Mouse (Mus musculus) heart, postnatal 0 days (tissue): ENCODE results near the gene Secisbp2. TPM values are rescaled to one million over a fixed set of nuclear protein-coding genes. Genes with fewer than 3 reads are reported as not detected.

ENCODE experiments used
- ATAC-seq: fragments of 200-750 bp; cut with Nextera tagmentation; 2 replicates; pipeline ENCODE4 v1.8.0; 2017; ENCODE audit warnings: low read depth, moderate number of reproducible peaks, moderate library complexity; ENCODE audit not compliant: insufficient read depth
- DNase-seq: peaks from one replicate; pipeline ENCODE4 v3.0.0-alpha.2; 2016; ENCODE audit warnings: low spot score
- H3K27ac ChIP-seq: fragments of 300-500 bp; sonication (generic); 2 replicates; pipeline ENCODE4 v1.5.1; 2014; ENCODE audit warnings: low read depth, mild to moderate bottlenecking
- H3K27me3 ChIP-seq: fragments of 300-500 bp; sonication (generic); 2 replicates; pipeline ENCODE4 v1.6.1; 2014; ENCODE audit warnings: low read length, mixed read lengths; ENCODE audit not compliant: control insufficient read depth, insufficient read depth
- H3K36me3 ChIP-seq: fragments of 300-500 bp; sonication (generic); replicated peaks from 2 replicates; pipeline ENCODE4 v1.6.1; 2014; ENCODE audit warnings: low read length, mixed read lengths; ENCODE audit not compliant: control insufficient read depth, insufficient read depth
- H3K4me1 ChIP-seq: fragments of 300-500 bp; sonication (generic); 2 replicates; pipeline ENCODE4 v1.6.1; 2014; ENCODE audit warnings: antibody characterized with exemption; ENCODE audit not compliant: control insufficient read depth, insufficient read depth
- H3K4me2 ChIP-seq: fragments of 300-500 bp; sonication (generic); 2 replicates; pipeline ENCODE4 v1.6.1; 2014; ENCODE audit warnings: low read depth, mild to moderate bottlenecking, low read length, moderate library complexity
- H3K4me3 ChIP-seq: fragments of 300-500 bp; sonication (generic); 2 replicates; pipeline ENCODE4 v1.5.1; 2014; ENCODE audit warnings: low read depth, low read length
- H3K9ac ChIP-seq: fragments of 300-500 bp; sonication (generic); replicated peaks from 2 replicates; pipeline ENCODE4 v1.6.1; 2014; ENCODE audit warnings: low read depth, low read length, mixed read lengths
- H3K9me3 ChIP-seq: fragments of 300-500 bp; sonication (generic); replicated peaks from 2 replicates; pipeline ENCODE4 v1.6.1; 2016; ENCODE audit warnings: low read length; ENCODE audit not compliant: control insufficient read depth
- CTCF ChIP-seq: IDR thresholded peaks from 2 replicates; pipeline ENCODE4 v1.5.1; 2016; ENCODE audit warnings: antibody characterized with exemption, control low read depth, low read depth
- EP300 ChIP-seq: IDR thresholded peaks from 2 replicates; pipeline ENCODE4 v1.6.1; 2016; ENCODE audit warnings: antibody characterized with exemption, low read depth
- WGBS: fragments of 180-500 bp; shearing (Covaris S2); extraction: QIAGEN DNeasy Blood & Tissue Kit; methylation state at CpG from one replicate; pipeline ENCODE4 v1.1.7; 2014; 5-methylcytosine and 5-hydroxymethylcytosine counted together
- polyA plus RNA-seq: library from polyadenylated mRNA; unstranded; fragments of >200 nt; fragmentation: Nextera tagmentation; extraction: Ambion mirVana; gene quantifications from 2 replicates; pipeline ENCODE4 v1.2.1, GENCODE M21; 2015
- total RNA-seq: library from RNA; depleted of rRNA; stranded (reverse); fragments of >200 nt; gene quantifications from 2 replicates; pipeline ENCODE4 v1.2.3, GENCODE M21; 2014; ENCODE audit warnings: low replicate concordance

The Secisbp2 gene
- total and polyA plus RNA-seq, 2 experiments from 2014 or later = 27.7 to 29.8 TPM

DNA sequence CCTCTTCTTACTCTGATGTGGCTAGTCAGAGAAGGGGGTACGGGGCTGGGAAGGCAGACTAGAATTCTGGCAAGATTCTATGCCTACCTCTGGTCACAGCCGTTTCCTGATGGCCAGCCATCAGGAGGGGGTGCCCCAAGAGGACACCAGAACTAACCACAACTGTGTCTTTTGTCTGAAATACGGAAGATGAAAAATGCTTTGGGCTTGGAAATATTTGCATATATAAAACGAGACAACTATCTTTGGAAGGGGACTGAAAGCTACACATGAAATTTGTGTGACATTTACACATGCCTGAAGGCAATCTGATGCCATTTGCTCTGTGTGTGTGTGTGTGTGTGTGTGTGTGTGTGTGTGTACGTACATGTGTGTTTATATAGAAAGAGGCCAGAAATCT is 52.4 kb downstream of the Secisbp2 start:
- DNase-seq (no peak), ATAC-seq (no peak)
- Histone ChIP-seq H3K4me1 (0 out of 2 replicates have a peak, but pooled peaks cover 4% of the 10 kb centered on the region), H3K27me3 (no peaks in the 10 kb centered on the region), H3K36me3 (0 out of 2 replicates have a peak, but pooled peaks cover 19% of the 10 kb centered on the region), H3K9ac (no peak overlapping the region), H3K4me2 (no peak overlapping the region), H3K9me3 (no peaks in the 10 kb centered on the region), H3K4me3 (no peak overlapping the region), H3K27ac (no peak overlapping the region)
- WGBS = 78% methylated on average over 5 of the region's 5 CpGs
- TF ChIP-seq CTCF (no peak), EP300 (no peak)

DNA sequence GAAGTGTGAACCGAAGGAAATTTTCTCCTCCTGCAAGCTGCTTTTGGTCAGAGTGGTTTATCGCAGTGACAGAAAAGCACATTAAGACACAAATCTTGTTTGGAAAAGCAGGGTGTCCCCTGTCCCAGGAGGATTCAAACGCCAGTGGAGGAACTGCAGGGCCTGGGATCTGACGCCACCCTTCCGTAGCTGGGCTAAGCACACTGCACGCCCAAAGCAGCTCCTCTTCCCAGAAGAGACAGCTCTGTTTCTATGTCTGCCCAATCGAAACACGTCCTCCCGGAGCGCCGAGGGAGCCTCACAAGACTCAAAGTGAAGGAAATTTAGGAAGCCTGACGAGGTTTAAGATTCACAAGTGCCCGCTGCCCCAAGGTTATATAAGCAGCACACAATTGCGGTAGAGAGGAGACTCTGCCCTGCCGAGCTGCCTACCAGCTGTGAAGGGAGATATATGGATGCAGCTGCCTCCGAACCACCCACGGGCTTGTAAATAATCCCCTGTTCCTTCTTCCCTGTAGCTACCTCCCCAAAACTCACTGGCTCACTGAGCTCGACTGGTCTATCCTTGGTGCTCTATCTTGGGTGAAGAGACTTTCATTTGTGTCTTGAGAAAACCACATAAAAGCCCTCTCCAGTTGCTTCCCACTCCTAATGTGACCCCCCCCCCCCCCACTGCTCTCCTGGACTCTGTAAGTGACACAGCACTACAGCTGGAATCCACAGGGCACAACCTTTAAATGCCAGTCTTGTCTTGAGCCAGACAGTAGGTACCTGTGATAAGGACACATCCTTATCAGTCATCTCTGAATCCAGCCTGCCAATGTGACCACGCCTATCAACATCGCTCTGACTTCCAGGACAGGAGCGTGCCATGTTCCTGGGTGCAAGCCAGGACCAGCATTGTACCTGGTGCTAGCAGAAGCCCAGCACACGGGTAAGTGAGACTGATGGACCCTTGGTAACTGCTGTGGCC is 54.7 kb downstream of the Secisbp2 start:
- no peak for DNase-seq
- no peak overlapping the region for H3K27ac ChIP-seq
- TF ChIP-seq EP300 = no peak
- TF ChIP-seq CTCF = no peak

DNA sequence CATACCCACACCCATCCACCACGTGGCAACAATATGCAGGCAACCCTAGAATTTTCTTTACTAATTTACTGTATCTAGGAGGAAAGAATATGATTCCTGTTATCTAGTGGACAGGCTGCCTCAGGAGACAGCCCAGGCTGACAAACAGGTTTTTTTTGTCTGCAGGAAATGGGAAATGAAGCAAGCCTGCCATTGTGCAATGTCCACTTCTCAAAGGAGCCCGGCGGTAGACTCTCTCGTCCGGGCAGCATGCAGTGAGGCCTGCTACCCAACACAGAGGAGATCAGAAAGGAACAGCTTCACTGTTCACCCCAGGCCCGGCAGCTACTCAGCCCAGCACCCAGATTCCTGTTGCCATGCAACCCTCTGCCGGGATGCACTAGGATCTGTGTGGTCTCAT is 59.2 kb downstream of the Secisbp2 start:
- Histone ChIP-seq H3K27ac (no peak overlapping the region), H3K4me1 (0 out of 2 replicates have a peak, but pooled peaks cover 4% of the 10 kb centered on the region), H3K9ac (no peak overlapping the region), H3K4me2 (no peak overlapping the region), H3K27me3 (no peaks in the 10 kb centered on the region), H3K4me3 (no peak overlapping the region), H3K36me3 (peaks cover 24% of the 10 kb centered on the region; the same call in 1 of the 2 replicates), H3K9me3 (no peaks in the 10 kb centered on the region)
- no peak for DNase-seq
- no peak for ATAC-seq
- no peak for TF ChIP-seq CTCF
- TF ChIP-seq EP300 = no peak
- WGBS = 54% methylated on average over 7 of the region's 7 CpGs

More for the DNA sequence above, 54.7 kb downstream of the Secisbp2 start:
- Histone ChIP-seq H3K4me2 (no peak overlapping the region), H3K9me3 (no peaks in the 10 kb centered on the region), H3K36me3 (peaks cover 33% of the 10 kb centered on the region; the same call in 1 of the 2 replicates), H3K9ac (no peak overlapping the region), H3K4me1 (0 out of 2 replicates have a peak, but pooled peaks cover 4% of the 10 kb centered on the region), H3K27me3 (no peaks in the 10 kb centered on the region), H3K4me3 (no peak overlapping the region)
- ATAC-seq = no peak
- WGBS = 64% methylated on average over 22 of the region's 22 CpGs

DNA sequence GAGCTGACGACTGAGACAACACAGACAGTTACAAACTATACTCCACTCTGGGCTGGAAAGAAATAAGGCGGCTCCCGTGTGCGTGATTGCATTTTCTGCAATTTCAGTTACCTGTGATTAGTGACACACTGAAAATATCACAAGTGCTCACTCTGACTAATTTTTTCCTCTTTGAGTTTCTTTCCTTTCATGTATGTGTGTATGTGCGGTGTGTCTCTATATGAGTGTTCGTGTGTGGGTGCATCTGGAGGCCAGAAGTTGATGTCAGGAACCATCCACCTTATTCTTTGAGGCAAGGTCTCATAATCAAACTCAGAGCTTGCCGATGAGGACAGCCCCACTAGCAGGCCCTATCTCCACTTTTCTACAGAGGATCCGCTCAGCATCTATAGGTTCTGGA is 60.5 kb downstream of the Secisbp2 start:
- WGBS = 90% methylated on average over 8 of the region's 8 CpGs
- TF ChIP-seq CTCF (no peak), EP300 (no peak)

DNA sequence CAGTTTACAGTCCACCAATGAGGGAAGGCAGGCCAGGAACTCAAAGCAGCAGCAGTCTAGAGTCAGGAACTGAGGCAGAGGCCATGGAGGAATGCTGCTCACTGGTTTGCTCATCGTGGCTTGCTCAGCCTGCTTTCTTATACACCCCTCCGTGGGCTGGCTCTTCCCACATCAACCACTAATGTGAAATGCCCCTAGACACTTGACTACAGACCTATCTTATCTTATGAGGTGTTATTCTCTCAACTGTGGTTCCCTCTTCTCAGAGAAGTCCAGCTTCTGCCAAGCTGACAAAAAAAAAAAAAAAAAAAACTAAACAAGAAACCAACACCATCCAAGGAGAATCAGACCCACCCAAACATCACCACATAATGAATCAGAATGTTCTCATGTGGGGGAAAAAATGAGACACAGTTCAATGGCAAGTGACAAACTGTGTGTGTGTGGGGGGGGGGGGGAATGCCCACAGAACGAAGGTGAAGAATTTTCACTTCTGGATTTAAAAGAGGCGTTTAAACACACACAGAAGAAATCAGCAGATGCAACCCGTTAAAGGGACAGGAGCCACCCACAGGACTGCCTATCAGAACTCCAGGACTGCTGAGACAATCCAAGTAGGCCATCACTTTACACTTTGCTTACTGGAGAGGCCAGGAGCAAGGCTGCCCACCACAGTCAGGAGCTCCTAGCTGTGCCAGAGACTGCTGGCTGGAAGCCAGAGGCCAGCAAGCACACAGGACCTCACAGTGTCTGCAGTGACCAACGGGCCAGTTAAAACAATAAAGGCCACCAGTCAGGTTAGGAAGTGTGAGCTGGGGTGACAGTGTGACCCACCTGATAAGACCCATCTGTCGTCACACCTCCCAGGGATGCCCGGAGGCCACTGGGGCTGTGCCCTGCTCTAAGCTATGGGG is 65.1 kb downstream of the Secisbp2 start:
- Histone ChIP-seq H3K27ac (no peak overlapping the region), H3K27me3 (no peaks in the 10 kb centered on the region), H3K9me3 (0 out of 2 replicates have a peak, but pooled peaks cover 4% of the 10 kb centered on the region), H3K4me1 (no peaks in the 10 kb centered on the region), H3K9ac (no peak overlapping the region), H3K4me3 (no peak overlapping the region), H3K36me3 (peaks cover 12% of the 10 kb centered on the region; the same call in 1 of the 2 replicates), H3K4me2 (no peak overlapping the region)
- ATAC-seq (peak; percentile 74), DNase-seq (peak; percentile 56)
- TF ChIP-seq CTCF (no peak), EP300 (no peak)
- 24% methylated on average over 8 of the region's 8 CpGs for WGBS

More for the DNA sequence above, 60.5 kb downstream of the Secisbp2 start:
- Histone ChIP-seq H3K9ac (no peak overlapping the region), H3K4me2 (no peak overlapping the region), H3K9me3 (no peaks in the 10 kb centered on the region), H3K4me1 (no peaks in the 10 kb centered on the region), H3K36me3 (peaks cover 24% of the 10 kb centered on the region; the same call in 1 of the 2 replicates), H3K27me3 (no peaks in the 10 kb centered on the region), H3K4me3 (no peak overlapping the region), H3K27ac (no peak overlapping the region)
- ATAC-seq = no peak
- no peak for DNase-seq
